Mouse (Mus musculus) gastrocnemius, postnatal 14 days (tissue): Measurements from ENCODE around the gene Ppp1r3g. TPM values are rescaled to one million over a fixed set of nuclear protein-coding genes. Genes with fewer than 3 reads are reported as not detected.

ENCODE experiments used
- DNase-seq: peaks from one replicate; pipeline ENCODE4 v3.0.0; 2021; ENCODE audit warnings: mixed read lengths
- intact Hi-C: fragments of 180-260 bp; cut with DNase I; formaldehyde crosslinking; loops from one replicate; pipeline ENCODE4 v1.15.1; 2025; ENCODE audit warnings: low total_unique reads
- long read RNA-seq, 2 experiments: library from polyadenylated mRNA; stranded (forward); transcript quantifications; one replicate each; pipeline ENCODE4 v2.0.0; 2021
- total RNA-seq, 2 experiments: library from RNA; stranded (reverse); gene quantifications; 2 replicates each; pipeline ENCODE4 v1.2.3; 2021

Gene Ppp1r3g
- total RNA-seq: not detected
- long read RNA-seq, experiment 1: 0 reads
- long read RNA-seq, experiment 2: 0 reads

GRCm38 (mm10) chr13:35958539-35958938 is at the start of gene Ppp1r3g:
Ppp1r3g (plus strand) TSS chr13:35958839.
- intact Hi-C loops: no loop called here
- no peak for DNase-seq

- intact Hi-C loops: no loop called here
- no peak for DNase-seq
These were observed 47.2 kb upstream of the Ppp1r3g start for GRCm38 (mm10) chr13:35911476-35911875.

- DNase-seq: no peak
- intact Hi-C loops: no loop called here
These were observed 20.6 kb upstream of the Ppp1r3g start for GRCm38 (mm10) chr13:35937991-35938390.

- DNase-seq: no peak
These were observed 18.6 kb upstream of the Ppp1r3g start for GRCm38 (mm10) chr13:35939871-35940665.

DNA sequence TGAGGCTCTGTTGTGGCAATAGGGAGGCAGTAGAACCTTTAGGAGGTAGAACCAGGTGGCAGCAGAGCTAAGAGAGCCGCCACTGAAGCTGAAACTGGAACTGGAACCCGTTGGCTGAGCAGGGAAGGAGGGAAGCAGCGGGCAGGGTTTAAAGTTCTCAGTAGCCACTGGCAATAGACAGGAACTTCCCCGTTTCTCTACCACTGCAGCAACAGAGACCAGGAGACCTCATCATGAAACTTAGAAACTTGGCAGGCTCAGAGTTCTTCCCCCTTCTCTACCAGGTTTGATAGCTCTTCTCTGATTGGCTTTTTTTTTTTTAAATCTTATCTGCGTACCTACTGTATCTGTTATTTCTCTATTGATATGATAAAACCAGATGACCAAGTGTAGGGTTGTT is 17.7 kb upstream of the Ppp1r3g start:
- no peak for DNase-seq
- intact Hi-C loops: no loop called here

More at GRCm38 (mm10) chr13:35939871-35940665, 18.6 kb upstream of the Ppp1r3g start:
- intact Hi-C loops: no loop called here

- no peak for DNase-seq
- intact Hi-C loops: loop anchor here (5.0 kb wide), 1 partner anchor 175 kb away; no protein-coding TSS in a partner anchor
These were observed 11.8 kb upstream of the Ppp1r3g start for GRCm38 (mm10) chr13:35946659-35947353.

GRCm38 (mm10) chr13:35947354-35948000 is 11.2 kb upstream of the Ppp1r3g start:
- DNase-seq: peak; percentile 74
- intact Hi-C loops: loop anchor here (5.0 kb wide), 1 partner anchor 175 kb away; no protein-coding TSS in a partner anchor

DNA sequence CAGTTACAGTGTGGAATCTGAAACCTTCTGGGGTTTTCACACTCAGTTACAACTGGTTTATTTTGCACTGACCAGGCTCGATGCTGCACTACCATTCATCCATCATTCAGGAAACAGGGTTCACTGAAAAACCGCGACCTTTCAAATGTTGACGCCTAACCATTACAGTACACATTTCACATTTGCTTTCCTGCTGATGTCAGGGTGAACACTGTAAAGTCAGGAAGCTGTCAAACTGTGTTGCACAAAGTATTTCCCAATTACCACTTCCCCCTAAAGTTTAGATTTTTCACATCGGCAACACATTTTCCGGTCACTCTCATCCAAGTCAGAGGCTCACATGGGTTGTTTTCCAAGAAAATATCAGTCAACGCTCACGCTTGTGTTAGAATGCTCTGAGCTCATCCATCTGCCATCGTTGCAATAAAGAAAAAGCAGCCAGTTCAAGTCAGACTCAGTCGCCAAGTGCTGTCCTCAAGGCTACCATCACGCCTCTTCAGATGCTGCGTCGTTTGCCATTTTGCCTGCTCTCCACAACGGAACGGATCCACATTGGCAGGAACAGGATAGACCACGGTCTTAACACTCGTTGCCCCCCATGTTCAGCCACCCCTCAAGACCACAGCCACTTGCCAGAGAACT is 8.7 kb upstream of the Ppp1r3g start:
- intact Hi-C loops: loop anchor here (5.0 kb wide), 1 partner anchor 178 kb away; no protein-coding TSS in a partner anchor
- DNase-seq: no peak

DNA sequence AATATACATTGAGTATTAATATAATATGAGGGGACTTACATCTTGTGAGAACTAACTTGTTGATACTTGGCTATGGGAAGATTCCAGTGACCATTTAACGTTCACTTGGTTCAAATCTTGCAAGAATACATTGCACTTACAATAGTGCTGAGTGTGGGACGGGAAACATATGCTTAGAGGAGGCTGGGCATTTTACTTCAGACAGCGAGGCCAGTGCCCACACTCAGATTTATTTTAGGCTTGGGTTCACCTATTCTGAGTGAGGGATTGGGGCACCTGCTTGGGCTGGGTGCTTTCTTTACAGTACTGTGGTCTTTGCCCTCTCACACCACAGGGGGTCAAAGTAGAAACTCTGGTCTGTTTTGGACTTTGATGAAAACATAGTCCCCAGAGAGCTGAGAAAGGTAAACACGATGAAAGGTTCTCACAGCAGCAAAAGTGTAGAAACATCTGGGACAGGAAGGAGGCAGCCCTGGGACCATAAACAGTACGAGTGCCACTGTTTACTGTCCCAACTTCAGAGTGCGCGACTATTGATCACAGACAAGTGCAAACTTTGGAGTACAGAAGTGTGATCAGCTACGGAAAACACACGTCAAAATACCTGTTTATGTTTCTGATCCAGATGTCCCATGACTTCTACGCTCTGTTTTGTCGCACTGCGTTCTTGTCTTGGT is 890 bp downstream of the Ppp1r3g start:
- intact Hi-C loops: no loop called here
- no peak for DNase-seq

DNA sequence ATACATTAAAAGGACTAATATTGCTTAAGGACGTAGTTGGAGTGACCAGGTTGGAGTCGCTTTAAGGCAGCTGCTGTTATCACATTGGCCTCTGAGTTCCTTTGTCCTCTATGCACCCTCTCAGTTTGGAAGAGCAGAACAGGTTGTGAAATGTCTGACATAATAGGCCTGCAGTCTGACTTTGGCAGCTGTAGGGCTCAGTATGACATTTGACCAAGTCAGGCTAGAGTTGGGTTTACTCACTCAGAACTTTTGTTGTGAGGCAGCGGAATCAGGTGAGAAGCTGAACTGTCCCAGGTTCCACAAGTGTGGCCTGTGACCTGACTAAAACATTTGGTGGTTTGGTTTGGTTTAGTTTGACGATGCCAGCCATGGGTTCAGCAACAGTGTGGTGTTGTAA is 4.9 kb downstream of the Ppp1r3g start:
- intact Hi-C loops: no loop called here
- no peak for DNase-seq

DNA sequence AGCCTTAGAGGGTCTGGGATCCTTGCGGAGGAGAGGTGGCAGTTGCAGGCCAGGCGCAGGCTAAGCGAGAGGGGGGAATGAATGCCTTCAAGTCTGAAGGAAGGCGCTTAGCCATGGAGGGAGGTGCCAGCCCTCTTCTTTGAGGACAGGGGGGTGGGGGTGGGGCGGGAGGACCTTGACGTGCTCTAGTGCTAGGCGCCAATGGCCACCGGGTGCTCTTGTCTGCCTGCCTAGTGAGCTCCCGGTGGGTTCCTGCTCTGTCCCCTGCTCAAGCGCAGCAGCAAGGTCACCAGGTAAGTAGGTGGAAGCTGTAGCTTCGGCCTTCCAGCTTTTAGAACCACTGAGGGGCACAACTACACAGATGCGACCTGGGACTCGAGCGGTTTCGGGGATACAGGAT is 9.1 kb downstream of the Ppp1r3g start:
- DNase-seq: no peak
- intact Hi-C loops: no loop called here

GRCm38 (mm10) chr13:35968131-35968718 is 9.6 kb downstream of the Ppp1r3g start:
- intact Hi-C loops: no loop called here
- peak; percentile 25 for DNase-seq

GRCm38 (mm10) chr13:35968719-35969430 is 10.2 kb downstream of the Ppp1r3g start:
- intact Hi-C loops: no loop called here
- DNase-seq: peak; percentile 31

GRCm38 (mm10) chr13:35969431-35969721 is 10.7 kb downstream of the Ppp1r3g start:
- DNase-seq: no peak
- intact Hi-C loops: no loop called here

DNA sequence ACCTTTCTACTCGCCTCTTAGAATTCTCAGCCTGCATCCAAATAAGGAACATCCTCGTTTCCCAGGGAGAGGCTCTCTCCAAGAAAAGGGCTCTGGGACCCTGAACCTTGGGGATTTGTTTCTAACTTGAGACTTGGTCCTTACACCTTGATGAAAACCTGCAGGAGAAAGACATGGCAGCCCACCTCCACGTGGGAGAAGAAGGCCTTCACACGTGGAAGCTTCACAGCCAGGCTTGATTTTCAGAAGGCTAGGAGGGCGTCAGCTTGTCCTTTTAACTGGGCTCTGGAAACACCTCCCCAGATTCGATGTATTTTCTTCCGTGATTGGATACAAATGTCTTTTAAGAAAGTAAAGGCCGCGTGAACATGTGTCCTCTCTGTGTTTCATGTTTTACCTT is 11.2 kb downstream of the Ppp1r3g start:
- intact Hi-C loops: no loop called here

DNA sequence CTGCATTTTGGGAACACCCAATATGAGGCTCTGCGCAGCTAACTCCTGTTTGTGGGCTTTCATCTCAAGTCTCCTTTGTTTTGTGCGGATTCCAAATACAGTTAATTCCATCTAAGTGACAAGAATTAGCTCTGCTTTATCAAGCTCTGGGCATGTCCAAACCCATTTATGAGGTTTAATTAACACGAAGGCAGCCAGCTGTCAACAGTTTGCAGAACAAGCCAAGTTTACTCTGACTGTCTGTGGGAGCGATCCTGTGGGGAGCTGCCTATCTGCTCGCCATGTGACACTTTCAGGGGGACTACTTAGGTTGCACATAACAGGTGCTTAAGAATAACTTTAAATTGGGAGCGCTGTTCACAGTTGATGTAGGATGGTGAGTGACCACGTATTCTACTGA is 18.3 kb downstream of the Ppp1r3g start:
- intact Hi-C loops: no loop called here
- no peak for DNase-seq

More for the DNA sequence above, 11.2 kb downstream of the Ppp1r3g start:
- DNase-seq: no peak

GRCm38 (mm10) chr13:35980471-35980870 is 21.8 kb downstream of the Ppp1r3g start:
- DNase-seq: no peak
- intact Hi-C loops: no loop called here

DNA sequence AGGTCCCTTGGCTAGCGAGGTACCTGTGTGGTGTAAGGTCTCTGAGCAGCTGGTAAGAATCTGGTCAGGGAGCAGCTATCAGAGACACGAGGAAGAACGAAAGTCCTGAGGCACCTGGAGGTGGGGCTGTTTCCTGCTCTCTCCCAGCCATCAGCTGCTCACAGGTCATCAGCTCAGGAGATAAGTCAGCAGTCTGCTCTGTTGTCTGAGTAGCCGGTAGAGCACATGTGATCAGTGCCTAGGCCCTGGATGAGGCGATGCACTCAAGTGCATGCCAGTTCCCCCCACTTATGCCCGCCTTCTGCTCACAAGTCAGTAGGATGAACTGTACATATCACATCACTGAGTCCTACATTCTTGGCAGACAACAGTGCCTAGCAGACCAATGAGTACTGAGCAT is 24.3 kb downstream of the Ppp1r3g start:
- DNase-seq: no peak
- intact Hi-C loops: no loop called here
